Mouse (Mus musculus) limb, embryonic 11.5 days (tissue): Measurements from ENCODE around the gene Dnm1. TPM values are rescaled to one million over a fixed set of nuclear protein-coding genes. Genes with fewer than 3 reads are reported as not detected.

Experiments
- ATAC-seq: fragments of 200-750 bp; cut with Nextera tagmentation; 2 replicates; pipeline ENCODE4 v1.8.0; 2017; ENCODE audit warnings: low read depth; ENCODE audit not compliant: insufficient number of reproducible peaks, low FRiP score, low TSS enrichment
- DNase-seq: peaks from one replicate; pipeline ENCODE4 v3.0.0-alpha.2; 2015; ENCODE audit warnings: low spot score
- H3K27ac ChIP-seq: fragments of 300-500 bp; sonication (generic); replicated peaks from 2 replicates; pipeline ENCODE4 v1.5.1; 2014; ENCODE audit warnings: low read depth, mild to moderate bottlenecking, low read length
- H3K27me3 ChIP-seq: fragments of 300-500 bp; sonication (generic); 2 replicates; pipeline ENCODE4 v1.6.1; 2014; ENCODE audit warnings: mild to moderate bottlenecking, low read length, mixed read lengths; ENCODE audit not compliant: control insufficient read depth, insufficient read depth
- H3K36me3 ChIP-seq: fragments of 300-500 bp; sonication (generic); 2 replicates; pipeline ENCODE4 v1.6.1; 2014; ENCODE audit warnings: mild to moderate bottlenecking, low read length, moderate library complexity, mixed read lengths; ENCODE audit not compliant: control insufficient read depth, insufficient read depth
- H3K4me1 ChIP-seq: fragments of 300-500 bp; sonication (generic); 2 replicates; pipeline ENCODE4 v1.6.1; 2014; ENCODE audit warnings: low read length, mixed read lengths; ENCODE audit not compliant: control insufficient read depth, insufficient read depth
- H3K4me2 ChIP-seq: fragments of 300-500 bp; sonication (generic); 2 replicates; pipeline ENCODE4 v1.6.1; 2014; ENCODE audit warnings: low read depth, mild to moderate bottlenecking, moderate library complexity; ENCODE audit not compliant: severe bottlenecking
- H3K4me3 ChIP-seq: fragments of 300-500 bp; sonication (generic); 2 replicates; pipeline ENCODE4 v1.5.1; 2014; ENCODE audit warnings: low read depth, low read length
- H3K9ac ChIP-seq: fragments of 300-500 bp; sonication (generic); 2 replicates; pipeline ENCODE4 v1.6.1; 2014; ENCODE audit warnings: mild to moderate bottlenecking, low read length
- H3K9me3 ChIP-seq: fragments of 300-500 bp; sonication (generic); 2 replicates; pipeline ENCODE4 v1.6.1; 2016; ENCODE audit warnings: low read length; ENCODE audit not compliant: control insufficient read depth
- WGBS: fragments of 180-500 bp; shearing (Covaris S2); extraction: QIAGEN DNeasy Blood & Tissue Kit; methylation state at CpG from one replicate; pipeline ENCODE4 v1.1.7; 2014; 5-methylcytosine and 5-hydroxymethylcytosine counted together
- polyA plus RNA-seq: library from polyadenylated mRNA; unstranded; fragments of >200 nt; fragmentation: Nextera tagmentation; extraction: Ambion mirVana; gene quantifications from 2 replicates; pipeline ENCODE4 v1.2.1, GENCODE M21; 2014

The Dnm1 gene
- polyA plus RNA-seq, 1 experiment from 2014 or later, result 36.1 TPM

DNA sequence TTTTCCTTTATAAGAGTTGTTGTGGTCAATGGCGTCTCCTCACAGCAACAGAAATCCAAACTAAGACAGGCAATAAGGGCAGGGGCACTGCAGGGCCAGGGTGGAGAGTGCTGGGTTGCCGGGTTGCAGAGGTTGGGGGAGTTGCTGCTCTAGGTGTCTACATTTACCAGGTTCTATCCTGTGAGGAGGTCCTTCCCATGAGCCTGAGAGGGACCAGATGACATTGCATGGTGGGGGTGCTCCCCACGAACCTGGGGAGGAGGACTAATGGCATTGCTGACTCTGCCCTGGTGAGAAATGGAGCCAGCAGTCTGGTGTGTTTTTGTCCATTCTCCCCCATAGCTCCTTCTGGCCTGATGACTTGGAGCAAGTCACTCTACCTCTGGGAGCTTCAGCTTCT lies 4.6 kb upstream of the Dnm1 start:
- no peaks in the 10 kb centered on the region for H3K27me3 ChIP-seq
- H3K9ac ChIP-seq, result no peak overlapping the region
- ATAC-seq (no peak), DNase-seq (no peak)
- H3K4me3 ChIP-seq, result no peak overlapping the region
- no peaks in the 10 kb centered on the region for H3K9me3 ChIP-seq
- H3K36me3 ChIP-seq, result no peaks in the 10 kb centered on the region
- H3K27ac ChIP-seq, result no peak overlapping the region
- peaks cover 2% of the 10 kb centered on the region; the same call in 1 of the 2 replicates for H3K4me1 ChIP-seq
- no peak overlapping the region for H3K4me2 ChIP-seq
- 69% methylated on average over 3 of the region's 3 CpGs for WGBS

DNA sequence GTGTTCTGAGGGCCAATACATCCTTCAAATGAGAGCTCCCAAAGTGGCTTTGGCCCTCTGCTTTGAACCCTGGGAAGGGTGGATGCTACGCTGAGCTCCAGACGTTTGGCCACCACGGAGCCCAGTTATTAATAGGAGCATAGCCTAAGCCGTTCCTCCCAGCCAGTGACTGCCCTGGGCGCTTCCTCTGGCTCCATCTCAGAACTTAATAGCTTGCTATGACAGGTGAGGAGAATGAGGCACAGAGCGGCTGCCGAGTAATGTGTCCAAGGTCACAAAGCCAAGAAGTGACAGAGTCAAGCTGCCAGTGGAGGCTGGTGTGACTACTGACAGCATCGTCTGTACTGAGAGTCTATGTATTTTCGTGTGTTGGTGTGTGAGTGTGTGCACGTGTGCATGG lies 3.1 kb upstream of the Dnm1 start:
- Histone ChIP-seq H3K9ac (no peak overlapping the region), H3K4me3 (no peak overlapping the region), H3K27ac (no peak overlapping the region), H3K4me2 (no peak overlapping the region), H3K9me3 (no peaks in the 10 kb centered on the region), H3K4me1 (peaks cover 10% of the 10 kb centered on the region), H3K36me3 (no peaks in the 10 kb centered on the region), H3K27me3 (no peaks in the 10 kb centered on the region)
- no peak for ATAC-seq
- 74% methylated on average over 10 of the region's 10 CpGs for WGBS
- no peak for DNase-seq

DNA sequence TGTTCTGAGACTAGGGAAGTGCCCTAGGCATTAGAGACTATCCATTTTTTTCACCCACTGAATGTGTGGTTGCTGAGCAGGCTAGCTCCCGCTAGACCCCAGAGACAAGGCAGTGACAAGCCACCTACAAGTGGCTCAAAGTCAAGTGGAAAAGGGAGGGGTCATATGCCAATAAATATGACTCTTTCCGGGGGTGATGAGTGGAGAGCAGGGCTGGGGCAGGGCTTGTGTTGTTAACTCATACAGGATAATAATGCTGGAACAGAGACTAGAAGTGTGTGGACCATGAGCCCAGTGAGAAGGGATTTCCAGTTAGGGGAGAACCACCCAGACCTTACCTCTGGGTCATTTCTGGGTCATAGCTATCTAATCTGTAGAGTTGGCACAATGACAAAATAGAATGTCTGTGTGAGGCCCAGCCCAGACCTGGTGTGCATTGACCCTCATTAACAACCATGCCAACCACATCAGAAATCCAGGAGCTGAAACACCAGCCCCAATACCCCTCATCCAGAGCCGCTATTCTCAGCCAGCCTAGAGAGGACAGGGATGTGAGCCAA lies 1.3 kb upstream of the Dnm1 start:
- ATAC-seq, result no peak
- Histone ChIP-seq H3K27ac (no peak overlapping the region), H3K9ac (no peak overlapping the region), H3K4me3 (no peak overlapping the region), H3K36me3 (no peaks in the 10 kb centered on the region), H3K4me2 (no peak overlapping the region), H3K9me3 (no peaks in the 10 kb centered on the region), H3K4me1 (peaks cover 13% of the 10 kb centered on the region), H3K27me3 (no peaks in the 10 kb centered on the region)
- DNase-seq, result no peak
- 86% methylated on average over 3 of the region's 3 CpGs for WGBS

DNA sequence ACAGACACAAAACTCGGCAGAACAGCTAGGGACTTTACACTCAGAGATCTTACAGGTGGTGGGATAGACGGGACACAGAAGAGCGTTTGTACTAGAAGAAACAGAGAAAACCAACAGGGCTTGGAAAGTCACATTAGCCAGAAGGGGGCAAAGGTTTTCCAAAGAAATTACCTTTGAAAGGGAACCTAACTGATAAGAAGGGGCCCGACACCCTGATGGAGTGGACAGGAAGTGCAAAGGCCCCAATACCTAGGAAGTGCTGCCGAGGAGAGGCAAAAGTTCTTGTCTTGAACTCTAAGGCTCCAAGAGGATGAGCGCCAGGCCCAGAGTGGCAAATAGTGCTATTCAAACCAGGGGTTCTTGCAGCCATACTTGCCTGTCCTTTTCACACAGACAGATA lies 698 bp upstream of the Dnm1 start:
- Histone ChIP-seq H3K36me3 (no peaks in the 10 kb centered on the region), H3K4me1 (peaks cover 13% of the 10 kb centered on the region), H3K4me2 (no peak overlapping the region; the same call in 1 of the 2 replicates), H3K4me3 (no peak overlapping the region), H3K27me3 (no peaks in the 10 kb centered on the region), H3K27ac (no peak overlapping the region), H3K9ac (no peak overlapping the region), H3K9me3 (no peaks in the 10 kb centered on the region)
- no peak for DNase-seq
- no peak for ATAC-seq
- WGBS, result 66% methylated on average over 6 of the region's 6 CpGs

DNA sequence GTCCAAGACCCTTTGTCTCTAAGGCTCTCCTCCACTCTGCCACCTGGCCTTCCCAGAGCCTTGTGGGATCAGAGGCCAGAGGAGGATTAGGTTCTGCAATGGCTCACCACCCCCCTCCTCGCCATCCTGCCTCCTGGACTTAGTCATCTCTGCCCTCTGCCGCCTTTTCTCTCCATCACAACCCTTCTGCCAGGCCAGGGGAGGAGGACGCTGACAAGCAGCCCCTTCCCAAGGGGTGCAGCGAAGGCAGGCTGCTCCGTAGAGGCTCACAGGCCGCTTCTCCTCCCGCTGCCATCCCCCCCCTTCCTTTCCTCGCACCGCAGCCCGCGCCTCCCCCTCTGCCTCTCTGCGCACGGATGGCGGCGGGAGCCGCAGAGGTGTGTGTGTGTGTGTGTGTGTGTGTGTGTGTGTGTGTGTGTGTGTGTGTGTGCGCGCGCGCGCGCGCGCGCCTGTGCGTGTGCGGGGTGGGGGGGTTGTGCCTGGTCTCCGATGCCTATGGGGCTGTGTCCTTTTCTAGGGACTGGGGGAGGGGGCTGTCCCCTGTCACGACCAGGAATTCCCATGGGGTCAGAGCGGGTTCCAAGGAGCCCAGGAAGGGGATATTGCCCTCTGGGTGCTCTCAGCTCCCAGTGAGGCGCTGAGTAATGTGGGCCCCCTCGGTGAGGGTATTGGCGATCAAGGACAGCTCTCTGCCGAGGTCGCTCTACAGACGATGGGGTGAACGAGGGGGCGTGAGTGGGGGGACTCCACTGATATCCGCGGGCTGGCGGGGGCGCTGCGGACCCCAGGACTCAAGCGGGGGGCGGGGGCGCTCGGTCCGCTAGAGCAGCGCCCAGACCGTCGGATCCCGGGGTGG lies 759 bp downstream of the Dnm1 start, which contains the start of gene Ciz1:
Gene Ciz1 (plus strand): TSS at position 177 of the 856 bp plus-strand sequence.
- under 1% methylated on average over 49 of the region's 52 CpGs for WGBS
- DNase-seq (peak; percentile 64), ATAC-seq (peak; percentile 40)
- H3K4me2 ChIP-seq, result peak within 1 kb of the TSS; percentile 53
- no peaks in the 10 kb centered on the region for H3K36me3 ChIP-seq
- H3K4me3 ChIP-seq, result peak within 1 kb of the TSS; percentile 86
- H3K9ac ChIP-seq, result peak within 1 kb of the TSS; percentile 85
- peaks cover 13% of the 10 kb centered on the region for H3K4me1 ChIP-seq
- H3K9me3 ChIP-seq, result no peaks in the 10 kb centered on the region
- H3K27ac ChIP-seq, result peak within 1 kb of the TSS; percentile 82
- no peaks in the 10 kb centered on the region for H3K27me3 ChIP-seq

DNA sequence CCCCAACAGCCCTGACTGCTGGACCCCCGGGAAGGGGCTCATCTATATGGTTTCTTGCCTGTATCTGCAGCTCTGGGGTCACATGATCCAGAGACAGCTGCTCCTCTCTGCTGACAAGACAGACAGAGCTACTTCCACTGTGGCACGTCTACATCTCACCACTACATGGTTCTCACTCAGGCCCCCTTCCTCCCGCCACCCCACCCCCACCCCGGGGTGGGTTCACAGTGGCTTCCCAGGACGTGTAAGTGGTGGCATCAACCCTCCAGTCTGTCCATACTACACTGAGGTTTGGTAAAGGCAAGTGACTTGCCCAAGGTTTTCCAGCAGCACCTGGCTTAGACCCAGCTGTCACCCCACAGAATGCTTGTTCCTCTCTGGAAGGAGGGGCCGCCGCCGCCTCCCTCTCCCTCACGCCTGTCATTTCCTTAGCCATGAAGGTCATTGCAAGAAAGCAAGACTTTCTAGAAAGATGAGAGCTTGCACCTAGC lies 1.6 kb downstream of the Dnm1 start:
- no peak overlapping the region; the same call in 1 of the 2 replicates for H3K27ac ChIP-seq
- H3K9ac ChIP-seq, result peak overlapping the region; percentile 85; the same call in 1 of the 2 replicates
- no peaks in the 10 kb centered on the region for H3K27me3 ChIP-seq
- ATAC-seq (no peak), DNase-seq (no peak)
- 57% methylated on average over 9 of the region's 9 CpGs for WGBS
- no peaks in the 10 kb centered on the region for H3K9me3 ChIP-seq
- peaks cover 13% of the 10 kb centered on the region for H3K4me1 ChIP-seq
- peak overlapping the region; percentile 53 for H3K4me2 ChIP-seq
- no peaks in the 10 kb centered on the region for H3K36me3 ChIP-seq
- H3K4me3 ChIP-seq, result peak overlapping the region; percentile 86

DNA sequence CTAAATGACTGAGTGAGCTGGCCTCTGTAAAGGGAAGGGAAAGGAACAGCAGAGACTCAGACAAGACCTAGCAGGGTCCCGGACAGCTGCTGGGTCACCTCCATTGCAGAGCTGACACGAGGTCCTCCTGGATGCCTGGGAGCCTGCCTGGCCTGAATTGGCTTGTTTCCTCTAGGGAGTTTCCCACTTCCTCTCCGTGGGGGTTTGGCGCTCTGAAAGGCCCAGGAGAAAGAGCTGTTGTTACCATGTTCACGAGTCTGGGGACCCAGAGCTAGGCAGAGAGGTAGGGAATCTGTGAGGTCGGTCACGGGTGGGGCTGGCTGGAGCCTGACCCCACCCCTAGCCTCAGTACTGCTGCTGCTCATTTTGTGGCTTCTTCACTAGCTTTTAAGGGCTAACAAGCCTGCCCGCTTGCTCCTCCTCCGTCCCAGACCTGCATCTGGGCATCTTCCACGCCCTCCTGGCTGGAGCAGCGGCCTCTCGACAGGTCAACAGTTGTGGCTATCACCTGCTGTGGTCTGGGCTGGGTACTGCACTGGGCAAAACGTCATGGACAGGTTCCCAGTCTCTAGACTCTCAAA lies 2.6 kb downstream of the Dnm1 start:
- H3K27ac ChIP-seq, result no peak overlapping the region

DNA sequence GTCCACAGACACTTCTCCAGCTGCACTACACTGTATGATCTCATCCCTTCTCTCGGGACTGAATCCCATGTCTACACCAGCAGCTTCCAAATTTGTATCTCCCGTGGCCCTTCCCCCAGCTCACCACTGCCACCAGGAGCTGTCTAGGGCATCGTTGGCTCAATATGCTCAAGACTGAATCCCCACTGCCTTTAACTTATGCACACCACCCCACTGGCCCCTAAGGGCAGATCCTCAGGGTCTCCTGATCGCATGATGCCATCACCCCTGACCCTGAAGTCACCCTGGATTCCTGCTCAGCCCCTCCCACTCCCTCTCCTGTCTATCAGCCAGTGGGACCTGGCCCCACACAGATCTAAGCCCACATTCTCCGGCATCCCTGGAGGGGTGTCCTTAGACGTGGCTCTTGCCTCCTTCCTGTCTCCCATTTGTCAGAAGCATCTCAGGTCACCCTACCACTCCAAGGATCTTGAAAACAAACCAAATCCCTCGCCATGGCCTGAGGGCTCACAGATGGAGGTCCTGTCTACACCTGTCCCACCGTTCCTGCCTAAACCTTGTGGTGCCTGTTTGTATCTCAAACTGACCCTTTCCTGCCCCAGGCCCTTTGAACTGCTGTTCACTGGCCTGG lies 3.4 kb downstream of the Dnm1 start:
- 64% methylated on average over 8 of the region's 8 CpGs for WGBS
- no peaks in the 10 kb centered on the region for H3K36me3 ChIP-seq
- no peak overlapping the region for H3K9ac ChIP-seq
- DNase-seq (no peak), ATAC-seq (no peak)
- H3K9me3 ChIP-seq, result no peaks in the 10 kb centered on the region
- no peaks in the 10 kb centered on the region for H3K27me3 ChIP-seq
- H3K4me3 ChIP-seq, result no peak overlapping the region
- H3K4me1 ChIP-seq, result peaks cover 13% of the 10 kb centered on the region
- no peak overlapping the region for H3K4me2 ChIP-seq
- H3K27ac ChIP-seq, result no peak overlapping the region

More for the DNA sequence above, 2.6 kb downstream of the Dnm1 start:
- 51% methylated on average over 13 of the region's 13 CpGs for WGBS
- no peak for ATAC-seq
- no peak overlapping the region for H3K9ac ChIP-seq
- peaks cover 13% of the 10 kb centered on the region for H3K4me1 ChIP-seq
- H3K4me3 ChIP-seq, result no peak overlapping the region
- H3K36me3 ChIP-seq, result no peaks in the 10 kb centered on the region
- H3K9me3 ChIP-seq, result no peaks in the 10 kb centered on the region
- peak overlapping the region; percentile 53; the same call in 1 of the 2 replicates for H3K4me2 ChIP-seq
- no peak for DNase-seq
- H3K27me3 ChIP-seq, result no peaks in the 10 kb centered on the region
